Mouse (Mus musculus) intestine, embryonic 16.5 days (tissue): ENCODE measurements at regions not wholly inside any gene's neighbourhood (a gene's known extent, or its start where the extent isn't known, plus 50 kb on each side); places are given as distances from the start of the nearest gene placed in this dataset.

ENCODE experiments used
- ATAC-seq: fragments of 200-750 bp; cut with Nextera tagmentation; 2 replicates; pipeline ENCODE4 v1.8.0; 2017; ENCODE audit warnings: moderate TSS enrichment, moderate library complexity
- H3K27ac ChIP-seq: fragments of 300-500 bp; sonication (generic); 2 replicates; pipeline ENCODE4 v1.5.1; 2014; ENCODE audit warnings: mild to moderate bottlenecking, low read length
- H3K27me3 ChIP-seq: fragments of 300-500 bp; sonication (generic); replicated peaks from 2 replicates; pipeline ENCODE4 v1.6.1; 2014; ENCODE audit warnings: low read length, control low read depth, mixed read lengths; ENCODE audit not compliant: control insufficient read depth, insufficient read depth
- H3K36me3 ChIP-seq: fragments of 300-500 bp; sonication (generic); 2 replicates; pipeline ENCODE4 v1.6.1; 2014; ENCODE audit warnings: low read length, control low read depth; ENCODE audit not compliant: control insufficient read depth, insufficient read depth
- H3K4me1 ChIP-seq: fragments of 300-500 bp; sonication (generic); 2 replicates; pipeline ENCODE4 v1.6.1; 2014; ENCODE audit warnings: low read length, control low read depth, mixed read lengths; ENCODE audit not compliant: control insufficient read depth, insufficient read depth
- H3K4me2 ChIP-seq: fragments of 300-500 bp; sonication (generic); 2 replicates; pipeline ENCODE4 v1.6.1; 2014; ENCODE audit warnings: low read depth, low read length, control low read depth
- H3K4me3 ChIP-seq: fragments of 300-500 bp; sonication (generic); 2 replicates; pipeline ENCODE4 v1.5.1; 2014; ENCODE audit warnings: mild to moderate bottlenecking, low read length
- H3K9ac ChIP-seq: fragments of 300-500 bp; sonication (generic); 2 replicates; pipeline ENCODE4 v1.6.1; 2014; ENCODE audit warnings: low read depth, low read length
- H3K9me3 ChIP-seq: fragments of 300-500 bp; sonication (generic); 2 replicates; pipeline ENCODE4 v1.6.1; 2016; ENCODE audit warnings: low read length, control low read depth; ENCODE audit not compliant: control insufficient read depth
- WGBS: fragments of 180-500 bp; shearing (Covaris S2); extraction: QIAGEN DNeasy Blood & Tissue Kit; methylation state at CpG from one replicate; pipeline ENCODE4 v1.1.7; 2014; 5-methylcytosine and 5-hydroxymethylcytosine counted together

DNA sequence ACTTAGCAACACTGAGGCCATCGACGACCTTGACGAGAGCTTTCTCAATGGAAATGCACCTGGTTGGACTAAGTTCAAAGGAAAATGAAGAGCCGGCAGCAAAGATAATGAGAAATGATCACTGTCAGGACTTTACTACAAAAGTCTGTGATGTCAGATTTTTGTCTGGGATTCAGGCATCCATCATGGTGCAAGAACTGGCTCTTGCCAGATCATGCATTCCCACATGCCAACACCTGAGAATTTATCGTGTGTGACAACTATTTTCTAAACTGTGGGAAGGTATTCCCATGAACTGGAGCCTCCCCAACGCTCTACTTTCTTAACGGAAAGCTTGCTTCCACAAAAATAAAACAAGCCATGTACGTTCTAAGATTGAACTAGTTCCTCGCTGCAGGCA lies 58.1 kb downstream of the Irx6 start:
- no peak overlapping the region for H3K9ac ChIP-seq
- H3K4me2 ChIP-seq = no peak overlapping the region
- H3K4me3 ChIP-seq = no peak overlapping the region
- H3K9me3 ChIP-seq = no peaks in the 10 kb centered on the region
- no peaks in the 10 kb centered on the region for H3K36me3 ChIP-seq
- WGBS = 83% methylated on average over 9 of the region's 9 CpGs
- no peak overlapping the region for H3K27ac ChIP-seq
- ATAC-seq = no peak
- no peaks in the 10 kb centered on the region for H3K27me3 ChIP-seq
- H3K4me1 ChIP-seq = no peaks in the 10 kb centered on the region

- H3K4me1 ChIP-seq = no peaks in the 10 kb centered on the region
- H3K4me3 ChIP-seq = no peak overlapping the region
- H3K27ac ChIP-seq = no peak overlapping the region
- no peaks in the 10 kb centered on the region for H3K27me3 ChIP-seq
- 85% methylated on average over 9 of the region's 9 CpGs for WGBS
- no peaks in the 10 kb centered on the region for H3K36me3 ChIP-seq
- no peak for ATAC-seq
- H3K4me2 ChIP-seq = no peak overlapping the region
- H3K9ac ChIP-seq = no peak overlapping the region
- H3K9me3 ChIP-seq = no peaks in the 10 kb centered on the region
Observed at GRCm38 (mm10) chr8:92735646-92736045, 61.6 kb downstream of the Irx6 start.

DNA sequence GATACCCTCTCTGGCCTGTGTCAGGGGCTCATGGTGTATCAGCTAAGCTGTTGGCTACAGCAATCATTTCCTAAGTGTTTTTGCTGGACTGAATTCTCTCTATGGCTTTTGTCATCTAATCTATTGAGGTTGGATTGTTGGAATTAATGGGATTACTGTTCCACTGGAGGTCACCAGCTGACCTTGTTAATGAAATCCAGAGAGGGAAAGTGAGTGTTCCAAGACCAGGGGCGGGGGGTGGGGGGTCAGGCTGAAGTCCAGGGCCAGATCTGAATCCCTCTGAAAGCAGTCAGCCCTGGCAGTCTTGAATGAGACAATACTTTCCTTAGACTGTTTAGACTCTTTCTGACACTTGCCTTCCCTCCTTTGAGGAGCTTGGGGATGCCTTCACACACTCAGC lies 64.0 kb downstream of the Irx6 start:
- no peak for ATAC-seq
- 65% methylated on average over 1 of the region's 1 CpGs for WGBS
- H3K36me3 ChIP-seq = no peaks in the 10 kb centered on the region

DNA sequence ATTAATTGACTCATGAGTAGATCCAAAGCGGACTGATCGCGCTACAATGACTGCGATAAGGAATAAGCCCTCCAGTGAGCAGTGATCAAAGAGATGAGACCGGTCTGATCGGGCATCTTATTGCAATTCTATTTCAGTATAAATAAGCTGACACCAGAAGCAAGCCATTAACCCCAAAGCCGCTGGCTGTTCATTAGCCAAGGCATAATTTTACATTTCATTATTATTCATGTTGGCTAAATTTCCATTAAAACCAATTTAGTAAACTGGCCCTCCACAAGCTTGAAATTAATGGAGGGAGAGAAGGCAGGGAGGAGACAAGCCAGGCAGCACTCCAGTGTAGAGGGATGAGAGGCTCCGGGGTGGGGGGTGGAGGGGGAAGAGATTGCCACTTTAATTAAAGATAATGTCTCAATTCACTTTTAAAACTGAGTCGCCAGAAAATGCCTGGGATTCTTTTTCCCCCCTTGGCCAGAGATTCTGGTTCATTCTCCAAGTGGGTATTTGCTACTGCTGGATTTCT lies 66.3 kb downstream of the Irx6 start:
- Histone ChIP-seq H3K9me3 (no peaks in the 10 kb centered on the region), H3K9ac (no peak overlapping the region), H3K27ac (no peak overlapping the region), H3K36me3 (no peaks in the 10 kb centered on the region), H3K4me1 (no peaks in the 10 kb centered on the region), H3K4me2 (no peak overlapping the region), H3K4me3 (no peak overlapping the region), H3K27me3 (no peaks in the 10 kb centered on the region)
- ATAC-seq = no peak
- 84% methylated on average over 9 of the region's 9 CpGs for WGBS

More for the DNA sequence above, 64.0 kb downstream of the Irx6 start:
- no peaks in the 10 kb centered on the region for H3K4me1 ChIP-seq
- H3K27me3 ChIP-seq = no peaks in the 10 kb centered on the region
- H3K4me3 ChIP-seq = no peak overlapping the region
- no peak overlapping the region for H3K4me2 ChIP-seq
- no peak overlapping the region for H3K27ac ChIP-seq
- H3K9me3 ChIP-seq = no peaks in the 10 kb centered on the region
- no peak overlapping the region for H3K9ac ChIP-seq

- no peak overlapping the region for H3K4me2 ChIP-seq
- H3K9me3 ChIP-seq = no peaks in the 10 kb centered on the region
- no peaks in the 10 kb centered on the region for H3K4me1 ChIP-seq
- no peak overlapping the region for H3K4me3 ChIP-seq
- no peak overlapping the region for H3K9ac ChIP-seq
- ATAC-seq = no peak
- WGBS = 77% methylated on average over 3 of the region's 3 CpGs
- no peaks in the 10 kb centered on the region for H3K36me3 ChIP-seq
- H3K27ac ChIP-seq = no peak overlapping the region
- H3K27me3 ChIP-seq = no peaks in the 10 kb centered on the region
Observed at GRCm38 (mm10) chr8:92741836-92742235, 67.7 kb downstream of the Irx6 start.

DNA sequence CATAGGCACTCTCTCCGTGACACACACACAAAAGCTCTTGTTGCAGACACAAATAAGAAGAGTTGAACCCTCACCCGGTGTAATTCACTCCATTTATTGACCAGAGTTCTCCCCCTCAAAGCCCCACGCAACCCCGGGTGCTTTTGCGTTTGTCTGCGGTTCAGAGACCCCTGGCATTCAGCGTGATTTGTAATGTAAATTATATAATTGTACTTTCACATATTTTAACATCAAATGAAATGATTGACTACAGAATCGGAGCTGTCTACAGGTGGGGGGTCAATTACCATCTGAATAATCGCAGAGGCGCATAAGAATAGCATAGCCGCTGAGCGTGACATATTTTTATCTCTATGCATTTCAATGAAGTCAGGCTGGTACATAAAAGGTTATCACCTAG lies 69.0 kb downstream of the Irx6 start:
- no peaks in the 10 kb centered on the region for H3K36me3 ChIP-seq
- H3K27ac ChIP-seq = no peak overlapping the region
- H3K9me3 ChIP-seq = no peaks in the 10 kb centered on the region
- no peaks in the 10 kb centered on the region for H3K27me3 ChIP-seq
- no peaks in the 10 kb centered on the region for H3K4me1 ChIP-seq
- H3K9ac ChIP-seq = no peak overlapping the region
- WGBS = 62% methylated on average over 12 of the region's 12 CpGs
- H3K4me2 ChIP-seq = no peak overlapping the region
- H3K4me3 ChIP-seq = no peak overlapping the region
- no peak for ATAC-seq

DNA sequence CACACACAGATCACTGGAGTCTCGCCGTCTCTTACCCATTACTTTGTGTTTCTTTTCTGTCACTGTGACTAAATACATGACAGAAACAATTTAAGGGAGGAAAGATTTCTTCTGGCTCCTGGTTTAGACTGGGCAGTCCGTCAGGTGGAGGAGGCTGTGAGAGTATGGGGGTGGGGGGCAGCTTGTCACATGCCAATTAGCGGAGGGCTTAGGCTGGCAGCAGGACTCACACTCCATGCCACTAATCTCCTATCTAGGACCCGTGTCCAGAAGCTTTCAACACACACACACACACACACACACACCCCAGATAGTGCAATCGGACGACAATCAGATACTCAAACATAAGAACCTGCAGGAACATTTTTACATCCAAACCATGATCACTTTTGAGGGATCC lies 73.0 kb downstream of the Irx6 start:
- Histone ChIP-seq H3K27ac (no peak overlapping the region), H3K4me2 (no peak overlapping the region), H3K4me3 (no peak overlapping the region), H3K9me3 (no peaks in the 10 kb centered on the region), H3K27me3 (no peaks in the 10 kb centered on the region), H3K36me3 (no peaks in the 10 kb centered on the region), H3K4me1 (no peaks in the 10 kb centered on the region), H3K9ac (no peak overlapping the region)
- no peak for ATAC-seq
- WGBS = 74% methylated on average over 7 of the region's 7 CpGs

DNA sequence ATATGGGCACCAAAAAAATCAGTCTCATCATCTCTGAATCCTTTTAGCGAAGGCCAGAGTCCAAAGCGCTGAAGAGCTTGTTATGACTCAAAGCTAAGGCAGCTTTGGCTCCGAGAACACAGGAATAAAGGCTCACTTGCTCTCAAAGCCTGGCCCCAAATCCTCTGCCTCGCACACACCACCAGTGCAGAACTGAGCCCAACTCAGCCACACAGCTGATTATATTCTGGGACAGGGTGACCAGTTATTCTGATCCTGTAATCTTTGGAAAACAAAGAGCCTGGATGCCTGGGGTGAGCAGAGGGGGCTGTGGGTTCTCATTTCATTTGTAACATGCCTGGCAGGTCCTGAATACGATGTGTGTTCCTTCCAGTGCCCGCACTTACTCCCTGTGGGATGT lies 73.9 kb downstream of the Irx6 start:
- H3K4me2 ChIP-seq = no peak overlapping the region
- no peak overlapping the region for H3K4me3 ChIP-seq
- whole genome bisulfite sequencing = 68% methylated on average over 6 of the region's 6 CpGs
- no peaks in the 10 kb centered on the region for H3K4me1 ChIP-seq
- no peak overlapping the region for H3K27ac ChIP-seq
- no peak for ATAC-seq
- H3K9ac ChIP-seq = no peak overlapping the region
- H3K9me3 ChIP-seq = no peaks in the 10 kb centered on the region
- H3K36me3 ChIP-seq = no peaks in the 10 kb centered on the region
- H3K27me3 ChIP-seq = no peaks in the 10 kb centered on the region

DNA sequence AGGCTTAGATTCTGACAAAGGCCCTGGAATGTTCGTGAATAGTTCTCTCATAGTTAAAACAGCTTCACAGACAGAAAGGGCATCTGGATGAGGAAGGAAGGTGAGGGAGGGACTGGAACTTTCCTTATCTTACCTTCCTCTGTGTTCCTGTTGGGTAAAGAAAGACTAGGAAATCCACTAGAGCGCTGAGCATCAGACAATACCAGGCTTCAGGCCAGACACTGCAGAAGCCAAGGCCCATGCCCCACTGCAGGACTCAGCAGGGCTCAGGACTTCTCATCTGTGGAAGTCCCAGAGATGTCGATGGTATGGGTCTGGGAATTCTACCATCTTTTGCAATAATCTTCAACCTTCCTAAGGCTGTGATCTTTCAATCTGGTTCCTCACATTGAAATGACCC lies 67.2 kb upstream of the Mmp2 start:
- H3K27me3 ChIP-seq = no peaks in the 10 kb centered on the region
- no peak overlapping the region for H3K4me3 ChIP-seq
- H3K9ac ChIP-seq = no peak overlapping the region
- ATAC-seq = no peak
- H3K36me3 ChIP-seq = no peaks in the 10 kb centered on the region
- no peak overlapping the region for H3K4me2 ChIP-seq
- H3K4me1 ChIP-seq = no peaks in the 10 kb centered on the region
- no peak overlapping the region for H3K27ac ChIP-seq
- WGBS = 88% methylated on average over 3 of the region's 3 CpGs
- H3K9me3 ChIP-seq = no peaks in the 10 kb centered on the region

- H3K27me3 ChIP-seq = no peaks in the 10 kb centered on the region
- H3K4me3 ChIP-seq = no peak overlapping the region
- H3K27ac ChIP-seq = no peak overlapping the region
- H3K9ac ChIP-seq = no peak overlapping the region
- H3K4me1 ChIP-seq = no peaks in the 10 kb centered on the region
- no peak for ATAC-seq
- H3K4me2 ChIP-seq = no peak overlapping the region
- no peaks in the 10 kb centered on the region for H3K36me3 ChIP-seq
- H3K9me3 ChIP-seq = no peaks in the 10 kb centered on the region
- 94% methylated on average over 6 of the region's 6 CpGs for WGBS
Observed at GRCm38 (mm10) chr8:92760933-92761332, 66.2 kb upstream of the Mmp2 start.
